Mouse (Mus musculus): Measurements from ENCODE around the gene Sh3rf3. TPM values are rescaled to one million over a fixed set of nuclear protein-coding genes. Genes with fewer than 3 reads are reported as not detected.

Sh3rf3 gene
- total RNA-seq, 2 experiments from 2014 or later = 2.4 to 2.6 TPM

DNA sequence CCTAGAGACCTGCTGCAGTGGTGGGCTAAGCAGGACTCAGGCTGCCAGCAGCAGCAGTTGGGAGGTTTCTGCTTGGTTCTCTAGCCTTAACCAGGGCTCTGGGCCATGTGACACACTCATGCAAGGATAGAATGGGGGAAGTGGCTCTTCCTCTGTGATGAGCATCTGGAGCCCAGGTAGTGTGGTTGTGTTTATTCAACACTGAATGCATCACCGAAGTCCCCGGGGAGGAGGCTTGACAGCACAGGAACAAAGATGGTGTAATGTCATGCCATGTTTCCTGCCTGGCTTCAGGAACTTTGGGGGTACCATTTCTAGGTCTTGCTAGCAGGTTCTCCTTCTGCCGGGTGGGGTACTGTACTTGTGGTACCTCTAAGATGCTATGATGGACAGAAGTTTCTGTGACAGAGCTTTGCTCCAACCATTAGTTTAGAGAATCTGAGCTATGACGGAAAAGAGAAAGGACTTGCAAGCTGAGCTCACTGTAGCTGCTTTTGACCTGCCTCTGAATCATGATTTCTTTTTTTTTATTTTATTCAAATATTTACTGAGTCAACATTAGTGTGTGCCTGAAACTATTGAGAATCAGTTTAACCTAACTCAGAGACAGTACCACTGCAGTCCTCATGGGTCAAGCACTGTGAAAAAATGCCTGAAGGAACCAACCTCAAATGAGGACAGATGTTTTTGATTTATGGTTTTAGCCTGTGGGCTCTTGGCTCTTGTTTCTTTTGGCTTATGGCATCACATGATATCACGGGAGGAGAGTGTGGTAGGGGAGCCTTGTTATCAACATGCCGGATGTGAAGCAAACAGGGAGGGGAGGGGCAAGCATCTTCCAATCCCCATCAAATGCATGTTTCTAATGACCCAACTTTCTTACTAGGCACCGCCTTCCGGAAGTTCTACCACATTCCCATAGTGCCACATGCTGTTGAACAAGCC lies 102.4 kb downstream of the Sh3rf3 start:
- no peak for DNase-seq (ENCODE audit: low spot score in 2 of 2)

DNA sequence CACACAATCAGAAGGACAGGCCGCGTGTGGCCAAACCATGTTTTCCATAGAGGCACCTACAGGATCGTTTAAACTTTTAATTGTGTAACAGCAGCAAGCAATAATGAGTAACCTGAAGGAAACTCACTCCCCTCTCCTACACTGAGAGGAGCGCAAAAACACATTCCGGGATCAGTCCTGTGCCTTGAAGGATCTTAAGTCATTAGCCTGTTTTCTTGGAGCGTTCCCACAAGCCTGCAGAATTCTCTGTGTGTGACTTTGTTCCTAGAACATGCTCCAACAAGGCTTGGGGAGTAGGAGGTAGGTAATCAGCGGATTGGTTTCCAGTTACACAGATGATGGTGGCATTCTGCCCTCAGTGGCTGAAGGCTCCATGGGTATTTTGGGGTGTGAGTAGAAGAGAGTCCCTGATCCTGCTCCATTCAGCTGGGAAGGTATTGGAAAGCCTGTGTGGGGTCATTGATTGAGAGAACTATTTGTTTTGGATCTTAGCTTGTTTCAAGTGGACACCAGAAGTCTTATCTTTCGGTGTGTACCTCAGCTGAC lies 108.6 kb downstream of the Sh3rf3 start:
- DNase-seq (ENCODE audit: low spot score in 2 of 2) = no peak

DNA sequence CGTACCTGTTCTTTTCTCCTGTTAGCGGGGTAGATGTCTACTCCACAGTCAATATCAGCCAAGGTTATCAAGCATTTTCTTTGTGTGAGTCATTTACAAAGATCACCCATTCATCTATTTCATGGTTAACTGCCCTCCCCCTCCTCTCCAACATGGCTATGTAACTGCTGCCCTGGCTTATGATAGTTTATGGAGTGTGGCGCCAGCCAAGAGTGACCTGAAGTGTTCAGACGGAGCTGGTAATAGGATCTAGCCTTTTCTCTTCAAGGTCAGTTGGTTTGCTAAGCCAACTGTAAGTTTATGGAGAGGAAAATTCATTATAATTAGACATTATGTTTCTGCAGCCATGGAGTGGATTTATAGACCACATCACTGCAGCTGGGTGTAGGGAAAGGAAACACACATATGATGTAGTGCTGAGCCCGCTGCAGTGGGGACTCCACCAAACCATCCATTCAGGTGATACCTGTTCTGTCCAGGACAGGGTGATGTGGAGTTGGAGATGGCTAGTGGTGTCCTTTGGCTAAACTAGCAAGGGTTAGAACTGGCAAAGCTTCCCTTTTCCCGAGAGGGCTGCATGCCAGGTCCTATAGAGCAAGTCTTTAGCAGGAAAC lies 109.2 kb downstream of the Sh3rf3 start:
- DNase-seq (ENCODE audit: low spot score in 2 of 2) = no peak

DNA sequence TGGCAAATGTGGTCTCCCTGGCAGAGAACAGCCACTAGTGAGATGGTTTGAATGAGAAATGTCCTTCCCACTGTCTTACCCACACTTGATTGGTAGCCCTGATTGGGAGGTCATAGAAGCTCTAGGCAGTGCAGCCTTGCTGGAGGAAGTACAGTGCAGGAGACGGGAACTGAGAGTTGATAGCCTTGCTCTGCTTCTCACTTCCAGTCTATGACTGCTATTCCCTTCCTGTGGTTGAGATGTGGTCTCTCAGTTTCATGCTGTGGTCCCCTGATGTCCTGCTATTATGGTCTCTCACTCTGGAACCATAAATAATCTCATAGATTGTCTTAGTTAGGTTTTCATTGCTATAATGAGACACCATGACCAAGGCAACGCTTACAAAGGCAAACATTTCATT lies 109.8 kb downstream of the Sh3rf3 start:
- no peak for DNase-seq (ENCODE audit: low spot score in 2 of 2)

DNA sequence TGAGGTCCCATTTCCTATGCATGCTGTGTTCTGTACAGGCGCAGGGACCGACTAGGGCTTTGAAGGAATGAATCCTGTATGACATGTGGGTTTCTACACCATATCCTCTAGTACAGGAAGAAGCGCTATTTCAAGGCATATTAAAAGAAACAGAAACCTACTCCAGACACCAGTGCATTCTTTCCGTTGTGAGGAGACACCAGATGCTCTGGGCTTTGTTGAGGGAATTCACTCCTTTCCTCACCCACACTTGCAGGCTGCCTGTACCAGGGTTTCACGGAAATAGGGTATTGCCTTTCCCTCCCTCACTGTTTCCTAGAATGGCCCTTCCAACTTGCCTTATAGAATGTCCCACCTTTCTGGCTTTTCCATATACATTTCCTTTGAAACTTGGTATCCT lies 113.4 kb downstream of the Sh3rf3 start:
- no peak for DNase-seq (ENCODE audit: low spot score in 2 of 2)

DNA sequence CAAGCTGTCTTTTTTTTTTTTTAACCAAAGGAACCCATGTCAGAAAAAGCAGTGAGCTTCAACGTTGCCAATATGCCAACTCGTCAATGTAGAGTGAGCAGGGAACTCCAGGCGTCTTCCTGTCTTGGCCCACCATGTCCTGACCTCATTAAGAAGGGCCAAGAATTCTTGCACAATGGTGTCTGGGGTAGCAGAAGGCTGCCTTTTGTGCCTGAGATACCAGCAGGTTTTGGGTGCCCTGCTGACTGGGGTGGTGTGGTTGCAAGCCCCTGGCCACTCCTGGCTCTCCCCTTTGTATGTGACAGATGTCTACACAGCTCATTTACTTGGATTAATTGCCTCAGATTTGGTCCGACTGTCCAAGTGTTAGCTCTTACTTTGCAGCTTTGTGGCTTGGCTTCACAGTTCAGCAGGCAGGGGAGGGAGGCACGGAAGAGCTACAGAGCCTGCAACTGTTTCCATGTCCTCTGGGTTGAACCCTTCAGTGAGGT lies 115.8 kb downstream of the Sh3rf3 start:
- DNase-seq (ENCODE audit: low spot score in 2 of 2) = no peak

DNA sequence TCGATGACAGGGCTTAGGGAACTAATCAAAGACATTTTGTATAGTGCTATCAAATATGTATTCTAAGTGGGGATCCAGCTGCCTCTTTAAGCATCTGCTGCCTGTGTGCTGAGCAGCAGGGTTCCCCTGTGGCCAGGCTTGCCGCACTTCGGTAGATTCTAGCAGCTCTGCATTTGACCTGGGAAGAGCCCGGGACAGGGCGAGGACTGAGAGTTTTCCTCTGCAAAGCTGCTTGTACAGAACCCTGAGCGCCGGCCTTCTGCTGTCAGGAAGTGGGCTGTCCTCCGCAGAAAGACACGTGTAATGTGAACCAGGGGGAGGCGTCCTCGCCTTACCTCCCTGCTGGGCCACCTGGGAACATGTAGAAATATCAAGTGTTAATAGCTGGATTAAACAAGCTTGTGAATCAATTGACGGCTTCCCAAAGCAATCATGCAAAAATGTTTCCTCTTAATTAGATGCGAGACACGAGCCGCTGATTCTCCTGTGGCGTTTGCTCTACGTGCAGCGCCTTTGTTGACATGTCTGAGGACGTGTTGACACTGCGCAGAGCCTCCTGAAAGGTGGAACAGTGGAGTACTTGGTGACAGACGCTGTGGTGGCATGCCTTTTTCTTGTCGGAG lies 119.1 kb downstream of the Sh3rf3 start:
- no peak for DNase-seq (ENCODE audit: low spot score in 2 of 2)

DNA sequence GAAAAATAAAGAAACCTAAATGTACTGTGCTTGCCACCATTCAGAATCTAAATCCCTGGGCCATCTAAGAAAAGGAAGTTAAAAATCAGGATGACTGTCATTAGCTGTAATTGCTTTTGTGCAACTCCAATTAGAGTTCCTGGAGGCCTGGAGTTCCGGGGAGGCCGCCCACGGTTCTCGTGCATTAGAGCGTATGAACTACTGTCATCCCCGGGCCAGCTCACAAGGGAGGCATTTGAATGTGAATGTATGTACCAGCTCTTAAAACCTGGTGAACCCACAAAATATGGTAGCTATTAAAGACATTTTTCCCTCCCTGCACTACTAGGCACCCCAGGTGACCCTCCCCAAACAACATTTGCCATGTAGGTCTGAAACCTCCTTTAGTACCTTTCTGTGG lies 122.4 kb downstream of the Sh3rf3 start:
- no peak for DNase-seq (ENCODE audit: low spot score in 2 of 2)

DNA sequence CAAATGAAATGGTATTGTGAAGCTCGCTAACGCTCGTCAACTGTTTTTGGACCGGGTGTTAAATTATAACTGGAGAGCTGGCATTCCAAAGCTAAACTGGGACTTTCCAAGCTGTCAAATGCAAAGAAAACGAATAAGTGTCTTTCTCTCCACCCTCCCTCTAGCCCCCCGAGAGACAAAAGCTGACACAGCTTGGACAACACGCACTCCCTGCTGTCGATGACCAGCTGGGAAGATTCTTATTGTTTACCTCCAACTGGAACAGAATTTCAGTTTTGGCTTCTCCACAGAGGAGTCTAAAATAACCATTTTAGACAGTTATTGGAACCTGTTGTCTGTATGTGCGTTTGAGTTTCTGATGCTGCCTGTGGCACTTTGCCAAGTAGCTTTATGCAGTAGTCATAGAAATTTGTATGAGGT lies 123.3 kb downstream of the Sh3rf3 start:
- DNase-seq (ENCODE audit: low spot score in 2 of 2) = no peak

DNA sequence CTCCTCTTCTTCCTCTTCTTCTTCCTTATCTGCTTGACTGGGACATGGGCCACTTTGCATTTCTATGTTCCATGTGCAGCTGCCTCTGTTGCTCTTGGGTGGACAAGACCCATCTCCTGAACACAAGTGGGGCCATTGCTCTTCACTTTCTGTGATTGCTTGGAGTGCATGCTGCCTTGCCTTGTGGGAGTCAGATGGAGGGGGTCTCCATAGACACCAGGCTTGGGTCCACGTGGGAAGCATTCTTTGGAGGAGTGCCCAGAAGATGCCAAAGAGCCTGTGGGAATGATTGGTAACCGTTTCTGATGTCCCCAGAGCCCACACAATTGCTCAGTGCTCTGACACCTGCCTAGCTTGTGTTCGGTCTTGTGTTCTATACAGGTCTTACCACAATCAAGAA lies 124.4 kb downstream of the Sh3rf3 start:
- DNase-seq (ENCODE audit: low spot score in 2 of 2) = no peak

DNA sequence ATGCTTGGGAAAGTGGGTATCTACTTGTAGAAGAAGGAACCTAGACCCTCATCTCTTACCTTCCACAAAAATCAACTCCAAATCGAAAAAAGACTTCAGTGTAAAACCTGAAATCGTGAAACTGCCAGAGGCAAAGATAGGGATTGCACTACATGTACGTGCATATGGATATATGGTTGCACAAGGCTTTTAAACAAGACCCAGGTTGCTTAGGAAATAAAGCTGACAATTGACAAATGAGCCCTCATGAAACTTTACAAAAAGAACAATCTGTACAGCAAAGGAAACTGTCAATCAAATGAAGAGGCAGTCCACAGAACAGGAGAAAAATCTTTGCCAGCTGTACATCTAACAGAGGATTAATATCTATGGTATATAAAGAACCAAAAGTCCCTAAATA lies 129.7 kb downstream of the Sh3rf3 start:
- no peak for DNase-seq (ENCODE audit: low spot score in 2 of 2)

DNA sequence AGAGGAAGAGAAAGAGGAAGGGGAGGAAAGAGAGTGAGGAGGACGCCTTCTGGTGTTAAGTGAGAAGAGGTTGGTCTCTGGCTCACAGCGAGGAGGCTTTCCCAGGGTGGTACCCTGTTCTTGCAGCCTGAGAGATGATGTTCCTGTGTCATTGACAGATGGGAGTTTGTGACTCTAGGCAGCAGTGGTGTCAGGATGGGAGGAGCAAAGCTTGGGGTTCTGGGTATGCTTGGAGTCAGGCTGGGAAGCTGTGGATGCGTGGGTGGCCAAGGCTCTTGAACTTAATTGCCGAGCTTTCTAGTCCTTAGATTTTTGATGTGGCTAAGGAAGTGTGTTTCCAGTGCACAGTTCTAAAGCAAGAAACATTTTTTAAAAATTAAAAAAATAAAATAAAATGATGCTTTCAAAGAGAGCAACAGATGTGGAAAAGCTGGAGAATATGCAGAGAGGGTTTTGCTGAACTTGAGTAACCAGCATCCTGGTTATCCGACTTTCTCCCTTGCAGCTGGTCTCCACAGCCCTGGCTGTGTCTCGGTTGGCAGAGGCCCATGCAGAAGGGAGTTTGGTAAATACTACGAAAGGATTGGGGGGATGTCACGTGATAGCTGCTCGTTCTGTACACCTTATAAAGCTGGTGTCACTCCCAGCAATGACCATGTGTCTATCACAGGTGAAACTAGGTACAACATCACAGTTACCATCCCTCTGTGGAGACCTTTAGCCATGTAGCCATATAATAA lies 130.7 kb downstream of the Sh3rf3 start:
- no peak for DNase-seq (ENCODE audit: low spot score in 2 of 2)

DNA sequence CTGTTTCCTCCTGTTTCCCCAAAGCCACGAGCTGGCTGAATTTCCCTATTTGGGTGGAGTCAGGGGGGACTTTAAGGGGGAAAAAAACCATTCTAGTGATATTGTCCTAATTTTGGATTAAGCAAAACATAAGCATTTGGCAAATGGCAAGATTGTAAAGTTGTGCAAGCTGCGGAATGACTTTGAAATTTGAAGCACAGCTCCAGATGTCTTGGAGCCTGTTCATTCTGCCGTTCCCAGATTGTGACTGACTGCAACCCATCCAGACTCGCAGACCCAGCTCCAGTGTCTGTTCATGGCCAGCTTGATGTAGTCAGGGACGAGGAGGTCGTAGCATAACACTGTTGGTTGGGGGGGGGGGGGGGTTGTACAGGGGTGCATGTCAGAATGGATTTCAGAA lies 131.8 kb downstream of the Sh3rf3 start:
- no peak for DNase-seq (ENCODE audit: low spot score in 2 of 2)

DNA sequence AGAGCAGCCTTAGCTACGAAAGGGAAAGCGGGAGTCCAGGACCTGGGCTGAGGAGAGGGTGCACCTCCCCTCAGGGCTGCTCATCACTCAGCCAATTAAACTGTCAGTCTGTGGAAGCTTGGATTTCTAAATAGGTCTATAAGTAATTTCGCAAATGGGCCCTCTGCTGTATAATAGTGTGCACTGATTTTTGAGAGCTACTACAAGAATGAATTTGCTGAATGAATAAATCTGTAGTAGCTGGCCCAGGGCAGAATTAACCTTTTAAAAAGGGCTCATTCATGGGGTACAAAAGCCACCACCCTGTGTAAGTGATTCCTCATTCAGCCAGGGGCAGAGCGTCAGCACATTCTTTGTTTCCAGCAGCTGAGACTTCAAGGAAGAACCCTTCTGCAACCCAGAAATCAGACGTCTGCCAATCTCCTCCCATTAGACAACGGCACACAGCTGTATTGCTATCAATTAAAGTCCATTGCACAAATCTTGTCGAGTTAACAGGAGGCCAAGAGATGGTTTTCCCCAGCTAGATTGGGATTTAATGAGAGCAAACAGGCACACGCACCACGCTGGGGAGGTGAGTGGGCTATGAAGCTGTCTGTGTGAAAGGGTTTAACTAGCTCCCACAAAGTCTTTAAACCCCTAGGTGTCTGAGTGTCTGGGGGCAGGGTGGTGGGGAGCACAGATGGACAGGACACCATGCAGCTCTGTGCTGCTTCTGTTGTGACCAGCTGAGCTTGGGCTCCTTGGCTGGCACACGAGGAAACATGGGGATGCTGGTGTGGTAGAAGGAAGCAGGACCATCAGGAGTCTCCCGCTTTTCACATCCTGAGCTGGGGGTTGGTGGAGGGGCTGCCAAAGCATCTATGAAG lies 136.8 kb downstream of the Sh3rf3 start:
- DNase-seq (ENCODE audit: low spot score in 2 of 2) = no peak

DNA sequence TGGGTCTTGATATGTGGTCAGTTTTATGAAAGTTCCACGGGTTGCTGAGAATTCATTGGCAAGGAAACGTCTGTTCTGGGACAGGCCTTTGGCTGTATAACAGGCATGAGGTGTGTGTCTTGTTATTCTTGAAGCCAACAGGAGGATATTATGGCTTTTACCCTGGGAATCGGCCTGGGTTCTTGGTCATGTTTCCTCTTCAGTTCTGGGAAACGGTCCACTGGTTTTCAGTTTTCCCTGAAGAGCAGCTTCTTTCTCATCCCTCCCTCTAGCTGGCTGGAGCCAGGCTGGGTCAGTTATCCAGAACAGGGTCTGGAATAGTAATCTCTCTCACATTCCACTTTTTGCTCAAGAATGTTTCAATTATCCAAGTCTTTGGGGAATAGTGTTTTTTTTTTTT lies 147.0 kb downstream of the Sh3rf3 start:
- no peak for DNase-seq (ENCODE audit: low spot score in 2 of 2)

DNA sequence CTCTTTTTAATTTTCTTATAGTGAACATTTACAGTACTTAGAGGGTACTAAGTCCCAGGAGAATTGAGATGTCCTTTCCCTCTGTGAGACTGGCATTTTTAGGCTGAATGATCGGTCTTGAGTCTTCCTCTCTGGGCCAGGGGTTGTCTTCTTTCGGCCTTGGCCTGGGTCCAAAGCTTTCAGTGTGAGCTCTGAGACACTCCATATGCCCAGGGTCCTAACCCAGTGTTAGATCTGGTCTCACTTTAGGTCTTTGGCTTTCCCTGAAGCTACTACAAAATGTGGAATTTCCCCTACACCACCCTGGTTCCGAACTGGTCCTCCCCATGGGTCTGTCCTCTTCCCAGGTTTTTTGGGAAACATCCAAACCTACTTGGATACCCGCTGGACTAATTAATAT lies 155.1 kb downstream of the Sh3rf3 start:
- DNase-seq (ENCODE audit: low spot score in 2 of 2) = no peak

DNA sequence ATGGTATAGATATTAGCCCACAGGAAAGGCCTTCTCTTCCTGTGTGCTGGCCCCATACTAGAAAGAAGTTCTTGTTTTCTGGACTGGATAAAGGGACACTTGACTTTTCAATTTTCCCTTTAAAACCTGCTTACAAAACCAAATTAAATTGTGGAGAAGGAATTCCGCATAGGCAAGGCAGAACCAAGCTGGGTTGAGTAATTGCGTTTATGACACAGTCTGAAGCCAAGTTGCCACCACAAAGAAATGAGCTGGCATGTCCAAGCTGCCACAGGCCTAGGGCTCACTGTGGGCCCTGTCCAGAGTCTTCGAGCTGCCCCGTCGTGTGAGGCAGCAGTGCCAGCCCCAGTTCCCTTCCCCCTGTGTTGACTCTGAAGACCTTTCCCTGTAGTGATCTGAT lies 156.2 kb downstream of the Sh3rf3 start:
- no peak for DNase-seq (ENCODE audit: low spot score in 2 of 2)

DNA sequence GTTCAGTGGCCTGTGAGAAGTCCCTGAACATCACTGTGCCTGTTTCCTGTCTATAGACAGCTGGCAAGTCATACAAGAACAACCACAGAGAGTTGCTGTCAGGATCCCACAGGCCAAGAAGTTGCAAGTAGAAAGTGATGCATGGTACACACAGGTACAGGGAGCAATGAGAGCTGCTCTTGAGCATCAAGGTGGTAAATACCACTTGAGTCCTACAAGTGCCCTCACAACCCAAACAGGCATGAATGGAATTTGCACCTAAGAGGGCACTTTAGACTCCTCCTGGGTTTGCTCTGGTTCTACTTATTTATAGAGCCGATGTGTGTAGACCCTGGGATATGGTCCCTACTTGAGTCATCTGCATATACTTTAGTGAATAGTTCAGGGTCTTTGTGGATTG lies 159.0 kb downstream of the Sh3rf3 start:
- no peak for DNase-seq (ENCODE audit: low spot score in 2 of 2)

DNA sequence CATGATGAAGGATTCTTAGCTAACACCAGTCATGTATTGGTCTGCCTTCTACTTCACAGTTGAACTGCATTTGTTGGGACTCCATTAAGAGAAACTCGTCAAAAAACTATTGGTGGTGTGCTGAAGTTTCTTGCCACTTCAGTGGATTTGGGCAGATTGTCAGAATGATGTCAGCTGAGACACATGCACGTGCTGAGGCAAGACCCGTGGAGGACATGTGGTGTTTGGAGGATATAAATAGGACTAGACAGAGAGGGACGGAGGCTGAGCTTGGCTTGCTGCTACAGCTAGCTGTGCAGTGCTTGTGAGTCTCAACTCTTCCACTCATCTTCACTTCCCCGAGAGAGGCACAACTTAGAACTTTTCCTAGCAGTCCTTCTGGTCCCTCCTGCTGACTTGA lies 161.0 kb downstream of the Sh3rf3 start:
- no peak for DNase-seq (ENCODE audit: low spot score in 2 of 2)

DNA sequence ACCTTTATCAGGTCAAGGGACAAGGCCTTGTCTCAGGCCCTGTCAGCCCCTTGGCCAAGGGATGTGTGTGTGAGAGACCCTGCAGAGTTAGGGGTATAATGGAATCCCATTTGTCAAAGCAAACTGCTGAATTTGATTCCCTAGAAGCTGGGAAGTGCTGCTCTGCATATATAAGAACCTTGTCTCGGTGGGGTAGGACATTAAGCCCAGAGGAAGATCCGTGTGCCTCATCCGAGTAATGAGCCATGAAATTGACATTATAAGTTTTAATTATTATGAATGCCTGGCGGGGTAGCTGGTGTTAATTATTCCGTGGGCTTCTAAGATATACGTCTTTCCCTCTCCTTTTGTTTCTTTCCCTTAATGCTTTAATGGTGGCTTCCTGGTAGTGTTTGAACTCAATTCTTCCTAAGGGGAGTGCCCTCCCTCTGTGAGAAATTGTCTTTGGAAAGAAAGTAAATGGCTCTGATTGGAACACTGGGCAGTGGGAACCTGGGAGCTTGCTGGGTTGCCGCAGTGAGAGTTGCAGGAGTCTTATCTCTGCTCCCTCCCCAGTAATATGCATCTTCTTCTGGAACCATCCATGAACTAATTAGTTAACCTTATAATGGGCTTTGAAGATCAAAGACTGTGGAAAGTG lies 166.3 kb downstream of the Sh3rf3 start:
- no peak for DNase-seq (ENCODE audit: low spot score in 2 of 2)

Data from adrenal gland, postnatal 4 days (tissue).